Mouse (Mus musculus) hindbrain, embryonic 15.5 days (tissue): ENCODE data around the gene Prr14l. TPM values are rescaled to one million over a fixed set of nuclear protein-coding genes. Genes with fewer than 3 reads are reported as not detected.
A peak's percentile ranks its signal among the peaks of the same experiment; 100 is the strongest.
"Not testable (repeated sequence)": the region's sequence is repeated elsewhere in the genome, so short reads cannot be mapped to it uniquely, and the experiment has no call there.

Experiments
- ATAC-seq: fragments of 200-750 bp; cut with Nextera tagmentation; 2 replicates; pipeline ENCODE4 v1.8.0; 2017; ENCODE audit warnings: low read depth, moderate number of reproducible peaks, moderate TSS enrichment; ENCODE audit not compliant: low FRiP score
- H3K27ac ChIP-seq: fragments of 300-500 bp; sonication (generic); replicated peaks from 2 replicates; pipeline ENCODE4 v1.5.1; 2015; ENCODE audit warnings: mild to moderate bottlenecking, inconsistent platforms
- H3K27me3 ChIP-seq: fragments of 300-500 bp; sonication (generic); 2 replicates; pipeline ENCODE4 v1.6.1; 2015; ENCODE audit warnings: control low read depth, inconsistent platforms
- H3K36me3 ChIP-seq: fragments of 300-500 bp; sonication (generic); 2 replicates; pipeline ENCODE4 v1.6.1; 2015; ENCODE audit warnings: control low read depth, inconsistent platforms
- H3K4me1 ChIP-seq: fragments of 300-500 bp; sonication (generic); replicated peaks from 2 replicates; pipeline ENCODE4 v1.6.1; 2015; ENCODE audit warnings: control low read depth, inconsistent platforms
- H3K4me2 ChIP-seq: fragments of 300-500 bp; sonication (generic); 2 replicates; pipeline ENCODE4 v1.6.1; 2015; ENCODE audit warnings: moderate library complexity, mild to moderate bottlenecking, inconsistent platforms
- H3K4me3 ChIP-seq: fragments of 300-500 bp; sonication (generic); 2 replicates; pipeline ENCODE4 v1.5.1; 2015; ENCODE audit warnings: mild to moderate bottlenecking, inconsistent platforms
- H3K9ac ChIP-seq: fragments of 300-500 bp; sonication (generic); 2 replicates; pipeline ENCODE4 v1.6.1; 2015; ENCODE audit warnings: inconsistent platforms
- H3K9me3 ChIP-seq: fragments of 300-500 bp; sonication (generic); 2 replicates; pipeline ENCODE4 v1.6.1; 2016; ENCODE audit warnings: control low read depth, inconsistent platforms
- WGBS: fragments of 180-500 bp; shearing (Covaris S2); methylation state at CpG from one replicate; pipeline ENCODE4 v1.1.7; 2015; 5-methylcytosine and 5-hydroxymethylcytosine counted together
- polyA plus RNA-seq: library from polyadenylated mRNA; unstranded; fragments of >200 nt; fragmentation: Nextera tagmentation; extraction: Ambion mirVana; gene quantifications from 2 replicates; pipeline ENCODE4 v1.2.1, GENCODE M21; 2015

Prr14l gene
- polyA plus RNA-seq: 7.9 and 11.8 TPM in 2 replicates

DNA sequence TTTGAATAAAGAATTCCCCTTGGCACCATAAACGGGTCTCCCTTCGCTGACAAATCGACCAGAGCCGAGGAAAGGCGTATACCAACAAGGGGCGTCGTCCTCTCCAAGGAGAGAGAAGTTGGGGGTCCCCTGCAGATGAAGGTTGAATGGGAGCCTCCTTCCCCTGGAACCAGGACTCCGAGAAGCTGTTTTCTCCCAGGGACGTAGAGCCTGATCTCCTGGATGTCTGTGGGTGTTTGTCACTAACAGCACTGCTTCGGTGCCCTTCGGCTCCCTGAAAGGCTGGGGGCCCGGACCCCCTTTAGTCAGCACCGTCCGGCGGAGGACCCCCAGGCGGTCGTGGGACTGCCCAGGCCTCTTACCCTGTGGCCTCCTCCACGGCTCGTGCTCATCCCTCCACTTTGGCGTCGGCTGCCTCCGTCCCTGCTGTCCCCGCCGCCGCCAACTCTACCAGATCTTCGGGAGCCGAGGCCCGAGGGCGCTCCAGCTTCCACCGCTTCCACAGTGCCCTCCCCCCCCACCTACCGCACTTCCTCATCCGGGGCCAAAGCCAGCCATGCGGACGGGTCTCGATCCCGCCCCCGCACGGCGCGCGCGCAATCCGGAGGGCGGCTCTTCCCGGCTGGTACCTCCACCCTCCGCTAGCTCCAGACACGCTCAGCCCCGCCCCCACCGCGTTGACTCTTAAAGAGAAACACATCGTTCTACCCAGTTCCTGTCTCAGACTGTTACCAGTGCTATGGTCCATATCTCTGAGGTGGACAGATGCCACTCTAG lies at the start of gene Prr14l:
Prr14l (minus strand) TSS at position 526 of the 777 bp plus-strand sequence.
- Histone ChIP-seq H3K4me1 (peaks cover 36% of the 10 kb centered on the region), H3K36me3 (no peaks in the 10 kb centered on the region), H3K27me3 (no peaks in the 10 kb centered on the region), H3K27ac (peak within 1 kb of the TSS; percentile 87), H3K4me3 (peak within 1 kb of the TSS; percentile 87), H3K4me2 (peak within 1 kb of the TSS; percentile 80), H3K9ac (peak within 1 kb of the TSS; percentile 89), H3K9me3 (no peaks in the 10 kb centered on the region)
- ATAC-seq: peak; percentile 97
- under 1% methylated on average over 51 of the region's 51 CpGs for WGBS

DNA sequence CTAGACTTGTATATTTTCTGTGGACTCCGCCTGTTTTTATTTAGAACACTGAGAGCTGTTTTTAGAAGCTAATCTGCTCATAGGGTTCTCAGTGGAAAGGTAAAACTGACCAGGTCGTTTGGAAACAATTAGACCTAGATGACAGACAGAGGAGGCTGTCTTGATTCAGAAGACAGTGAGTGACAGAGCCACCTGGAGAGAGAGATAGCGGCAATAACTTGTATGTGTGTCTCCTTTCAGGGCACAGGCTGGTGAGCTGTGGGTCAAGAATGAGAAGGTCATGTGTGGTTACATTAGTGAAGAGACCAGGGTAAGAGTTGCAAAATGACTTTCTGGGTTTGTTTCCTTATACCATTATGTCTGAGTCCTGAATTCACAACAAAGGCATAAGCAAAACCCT lies 32.7 kb upstream of the Prr14l start:
- 75% methylated on average over 3 of the region's 3 CpGs for WGBS
- no peak overlapping the region for H3K9ac ChIP-seq
- H3K36me3 ChIP-seq: peaks cover 70% of the 10 kb centered on the region
- H3K9me3 ChIP-seq: no peaks in the 10 kb centered on the region
- H3K4me1 ChIP-seq: no peaks in the 10 kb centered on the region
- no peaks in the 10 kb centered on the region for H3K27me3 ChIP-seq
- ATAC-seq: no peak
- no peak overlapping the region for H3K4me3 ChIP-seq
- no peak overlapping the region for H3K4me2 ChIP-seq
- no peak overlapping the region for H3K27ac ChIP-seq

DNA sequence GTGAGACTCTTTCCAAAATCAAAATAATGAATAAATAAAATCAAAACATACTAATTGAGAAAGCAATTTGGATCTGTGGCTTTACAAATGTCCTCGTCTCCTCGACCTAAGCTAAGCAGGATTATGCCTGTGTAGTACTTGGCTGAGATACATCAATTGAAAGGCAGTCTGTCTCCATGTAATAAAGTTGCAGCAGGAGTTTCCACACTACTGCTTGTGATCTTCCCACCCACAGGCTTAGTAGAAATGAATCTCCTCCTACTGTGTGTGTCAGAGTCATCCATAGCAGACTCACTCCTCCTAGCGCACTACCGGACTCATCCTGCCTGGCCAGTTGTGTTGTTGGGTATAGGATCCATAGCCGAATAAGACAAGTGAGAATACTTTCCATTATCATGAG lies 18.3 kb upstream of the Prr14l start:
- H3K9me3 ChIP-seq: no peaks in the 10 kb centered on the region
- no peak overlapping the region for H3K4me2 ChIP-seq
- no peaks in the 10 kb centered on the region for H3K4me1 ChIP-seq
- ATAC-seq: no peak
- no peaks in the 10 kb centered on the region for H3K27me3 ChIP-seq
- 96% methylated on average over 5 of the region's 5 CpGs for whole genome bisulfite sequencing
- H3K4me3 ChIP-seq: no peak overlapping the region
- peaks cover 41% of the 10 kb centered on the region for H3K36me3 ChIP-seq
- no peak overlapping the region for H3K27ac ChIP-seq
- H3K9ac ChIP-seq: no peak overlapping the region

GRCm38 (mm10) chr5:32869389-32870024 lies 15.5 kb upstream of the Prr14l start:
- ATAC-seq: no peak
- Histone ChIP-seq H3K36me3 (peaks cover 32% of the 10 kb centered on the region), H3K27me3 (no peaks in the 10 kb centered on the region), H3K4me3 (no peak overlapping the region), H3K9ac (no peak overlapping the region), H3K27ac (no peak overlapping the region), H3K9me3 (no peaks in the 10 kb centered on the region), H3K4me1 (peaks cover 7% of the 10 kb centered on the region), H3K4me2 (no peak overlapping the region)
- 97% methylated on average over 5 of the region's 5 CpGs for WGBS

DNA sequence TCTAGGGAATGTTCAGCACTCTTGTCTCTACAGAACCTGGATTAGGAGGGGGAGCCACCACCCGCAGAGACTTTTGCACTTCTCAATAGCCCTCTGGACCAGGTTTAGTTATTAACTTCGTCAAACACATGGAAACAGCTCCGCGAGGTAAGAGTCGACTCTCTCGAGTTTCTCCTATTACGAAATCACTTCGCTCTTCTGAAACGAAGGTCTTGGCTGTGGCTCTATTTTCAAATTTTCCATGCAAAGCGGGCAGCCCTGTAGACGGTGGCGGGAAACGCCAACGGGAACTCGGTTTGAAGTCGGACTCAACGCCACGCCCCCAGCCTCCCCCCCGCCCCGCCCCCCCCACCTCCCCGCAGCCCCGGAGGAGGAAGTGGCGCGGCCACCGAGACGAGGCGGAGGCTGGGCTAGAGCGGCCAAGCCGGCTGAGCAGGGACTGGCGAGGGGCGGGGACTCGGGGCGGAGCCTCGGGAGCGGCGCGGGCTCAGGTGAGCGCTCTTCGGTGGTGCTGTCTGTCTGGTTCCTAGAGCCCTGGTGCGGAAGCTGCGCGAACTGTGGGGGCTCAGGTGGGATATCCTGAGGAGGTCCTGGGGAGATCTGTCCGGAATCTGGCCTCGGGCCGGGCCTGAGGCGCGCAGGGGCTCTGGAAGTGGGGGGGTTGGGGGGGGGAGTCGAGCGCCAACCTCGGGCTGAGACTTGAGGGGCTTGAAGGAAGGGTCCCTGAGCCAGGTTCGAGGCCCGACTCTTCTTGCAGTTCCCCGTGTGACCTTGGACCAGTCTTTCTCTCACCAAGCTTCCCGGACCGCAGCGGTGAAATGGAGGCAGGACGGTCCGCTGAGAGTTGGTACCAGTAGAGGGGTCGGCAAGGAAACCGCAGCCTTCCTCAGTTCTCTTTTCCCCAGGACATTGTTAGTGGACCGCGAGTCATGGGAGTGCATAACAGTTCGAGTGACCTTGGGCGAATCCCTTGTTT lies 9.5 kb upstream of the Prr14l start, which contains the start of gene Depdc5:
Depdc5 (plus strand) TSS at position 449 of the 976 bp plus-strand sequence.
- peak within 1 kb of the TSS; percentile 74 for H3K9ac ChIP-seq
- ATAC-seq: peak; percentile 99
- H3K4me3 ChIP-seq: peak within 1 kb of the TSS; percentile 82
- H3K27me3 ChIP-seq: no peaks in the 10 kb centered on the region
- H3K4me2 ChIP-seq: peak within 1 kb of the TSS; percentile 89
- peaks cover 6% of the 10 kb centered on the region for H3K36me3 ChIP-seq
- peak within 1 kb of the TSS; percentile 75 for H3K27ac ChIP-seq
- no peaks in the 10 kb centered on the region for H3K9me3 ChIP-seq
- under 1% methylated on average over 60 of the region's 64 CpGs for WGBS
- peaks cover 14% of the 10 kb centered on the region for H3K4me1 ChIP-seq

DNA sequence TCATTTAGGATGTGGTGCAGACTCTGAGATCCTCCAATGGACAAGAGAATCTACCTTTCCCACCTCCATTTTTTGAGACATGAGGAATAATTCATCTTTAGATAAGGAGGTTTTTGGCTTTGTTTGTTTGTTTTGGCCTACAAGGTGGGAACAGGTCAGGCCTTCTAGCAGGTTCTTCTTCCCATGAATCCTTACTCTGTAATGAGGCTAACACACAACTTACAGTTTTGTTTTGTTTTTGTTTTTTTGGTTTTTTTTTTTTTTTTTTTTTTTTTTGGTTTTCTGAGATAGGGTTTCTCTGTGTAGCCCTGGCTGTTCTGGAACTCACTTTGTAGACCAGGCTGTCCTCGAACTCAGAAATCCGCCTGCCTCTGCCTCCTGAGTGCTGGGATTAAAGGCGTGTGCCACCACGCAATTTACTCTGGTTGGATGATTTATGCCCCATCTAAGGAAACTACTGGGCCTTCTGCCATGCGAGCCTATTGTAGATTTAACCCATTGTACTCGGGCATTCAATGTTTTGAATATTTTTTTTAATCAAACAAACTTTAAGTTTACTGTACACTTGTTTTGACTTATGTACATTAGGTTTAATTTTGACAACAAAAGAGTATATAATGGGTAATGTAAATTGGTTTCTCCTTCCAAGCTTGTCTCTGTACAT lies 8.5 kb upstream of the Prr14l start:
- H3K4me2 ChIP-seq: peak overlapping the region; percentile 89
- H3K27ac ChIP-seq: no peak overlapping the region
- ATAC-seq: no peak
- WGBS: 70% methylated on average over 6 of the region's 6 CpGs
- H3K9me3 ChIP-seq: no peaks in the 10 kb centered on the region
- H3K9ac ChIP-seq: no peak overlapping the region
- H3K4me1 ChIP-seq: peaks cover 14% of the 10 kb centered on the region
- no peaks in the 10 kb centered on the region for H3K27me3 ChIP-seq
- H3K36me3 ChIP-seq: no peaks in the 10 kb centered on the region
- peak overlapping the region; percentile 82; the same call in 1 of the 2 replicates for H3K4me3 ChIP-seq

DNA sequence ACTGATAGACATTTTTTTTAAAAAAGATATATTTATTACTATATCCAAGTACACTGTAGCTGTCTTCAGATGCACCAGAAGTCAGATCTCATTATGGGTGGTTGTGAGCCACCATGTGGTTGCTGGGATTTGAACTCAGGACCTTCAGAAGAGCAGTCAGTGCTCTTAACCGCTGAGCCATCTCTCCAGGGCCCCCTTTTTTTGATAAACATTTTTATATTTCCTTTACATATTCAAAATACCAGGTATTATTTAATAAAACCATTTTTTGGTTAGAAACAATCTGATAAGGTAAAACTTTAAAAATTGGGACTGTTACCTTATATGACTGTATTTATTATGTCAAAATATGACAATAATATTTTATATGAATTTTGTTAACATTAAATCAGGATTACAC lies 7.0 kb upstream of the Prr14l start:
- H3K4me1 ChIP-seq: peaks cover 18% of the 10 kb centered on the region
- H3K4me2 ChIP-seq: no peak overlapping the region
- no peak overlapping the region for H3K4me3 ChIP-seq
- no peaks in the 10 kb centered on the region for H3K27me3 ChIP-seq
- H3K27ac ChIP-seq: no peak overlapping the region
- no peaks in the 10 kb centered on the region for H3K9me3 ChIP-seq
- ATAC-seq: no peak
- H3K9ac ChIP-seq: no peak overlapping the region
- H3K36me3 ChIP-seq: no peaks in the 10 kb centered on the region
- 88% methylated on average over 1 of the region's 1 CpGs for WGBS

GRCm38 (mm10) chr5:32857781-32858220 lies 3.7 kb upstream of the Prr14l start:
- no peaks in the 10 kb centered on the region for H3K9me3 ChIP-seq
- no peaks in the 10 kb centered on the region for H3K36me3 ChIP-seq
- peak overlapping the region; percentile 47 for H3K4me3 ChIP-seq
- 3% methylated on average over 6 of the region's 6 CpGs for WGBS
- ATAC-seq: peak; percentile 20; the same call in 1 of the 2 replicates
- H3K9ac ChIP-seq: peak overlapping the region; percentile 52
- no peaks in the 10 kb centered on the region for H3K27me3 ChIP-seq
- H3K4me2 ChIP-seq: peak overlapping the region; percentile 64
- H3K27ac ChIP-seq: peak overlapping the region; percentile 76
- H3K4me1 ChIP-seq: peaks cover 16% of the 10 kb centered on the region

- not testable (repeated sequence) for H3K27ac ChIP-seq
- 92% methylated on average over 2 of the region's 3 CpGs for WGBS
These were observed 1.2 kb upstream of the Prr14l start for GRCm38 (mm10) chr5:32855274-32855673.

GRCm38 (mm10) chr5:32854818-32855217 lies 762 bp upstream of the Prr14l start:
- no peaks in the 10 kb centered on the region for H3K36me3 ChIP-seq

More at GRCm38 (mm10) chr5:32855274-32855673, 1.2 kb upstream of the Prr14l start:
- not testable (repeated sequence) for H3K9me3 ChIP-seq, ATAC-seq, H3K4me2 ChIP-seq, H3K36me3 ChIP-seq, H3K27me3 ChIP-seq, H3K4me3 ChIP-seq, H3K9ac ChIP-seq
- H3K4me1 ChIP-seq: peaks cover 36% of the 10 kb centered on the region

DNA sequence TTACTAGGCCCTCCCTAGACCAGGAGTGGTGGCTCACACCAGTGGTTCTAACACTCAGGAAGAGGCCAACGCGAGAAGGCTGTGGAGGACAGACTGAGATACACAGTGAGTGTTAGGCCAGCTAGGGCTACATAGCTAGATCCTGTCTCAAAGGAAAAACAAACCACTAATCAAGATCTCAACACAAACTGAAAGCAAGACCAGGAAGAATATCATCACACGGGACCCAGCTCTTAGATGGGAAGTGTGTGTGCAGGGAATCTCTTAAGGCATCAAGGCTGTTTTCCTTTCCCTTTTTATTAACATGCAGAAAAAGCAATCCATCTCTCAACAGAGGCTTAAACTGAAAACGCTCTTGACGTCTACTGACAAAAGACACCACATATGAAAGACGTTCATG lies 2.0 kb downstream of the Prr14l start:
- 59% methylated on average over 6 of the region's 6 CpGs for WGBS
- peak overlapping the region; percentile 7; the same call in 1 of the 2 replicates for H3K9ac ChIP-seq

More at GRCm38 (mm10) chr5:32854818-32855217, 762 bp upstream of the Prr14l start:
- WGBS: 94% methylated on average over 4 of the region's 4 CpGs
- H3K27me3 ChIP-seq: no peaks in the 10 kb centered on the region
- peak overlapping the region; percentile 65; the same call in 1 of the 2 replicates for H3K27ac ChIP-seq
- no peaks in the 10 kb centered on the region for H3K9me3 ChIP-seq
- H3K4me1 ChIP-seq: peaks cover 36% of the 10 kb centered on the region
- no peak for ATAC-seq
- no peak overlapping the region for H3K9ac ChIP-seq
- no peak overlapping the region for H3K4me2 ChIP-seq
- H3K4me3 ChIP-seq: no peak overlapping the region

More for the DNA sequence above, 2.0 kb downstream of the Prr14l start:
- H3K4me1 ChIP-seq: peaks cover 32% of the 10 kb centered on the region
- H3K4me3 ChIP-seq: no peak overlapping the region; the same call in 1 of the 2 replicates
- no peaks in the 10 kb centered on the region for H3K27me3 ChIP-seq
- H3K36me3 ChIP-seq: no peaks in the 10 kb centered on the region
- no peak for ATAC-seq
- peak overlapping the region; percentile 80 for H3K4me2 ChIP-seq
- H3K27ac ChIP-seq: no peak overlapping the region
- no peaks in the 10 kb centered on the region for H3K9me3 ChIP-seq
